Mouse (Mus musculus) midbrain, embryonic 10.5 days (tissue): ENCODE results near the gene Krtap4-2. TPM values are rescaled to one million over a fixed set of nuclear protein-coding genes. Genes with fewer than 3 reads are reported as not detected.
"Not testable (repeated sequence)": the region's sequence is repeated elsewhere in the genome, so short reads cannot be mapped to it uniquely, and the experiment has no call there.

Experiments
- DNase-seq: peaks from one replicate; pipeline ENCODE4 v3.0.0-alpha.2; 2017; ENCODE audit warnings: low spot score
- H3K27ac ChIP-seq: fragments of 300-500 bp; sonication (generic); replicated peaks from 2 replicates; pipeline ENCODE4 v1.5.1; 2016; ENCODE audit warnings: mild to moderate bottlenecking
- H3K27me3 ChIP-seq: fragments of 300-500 bp; sonication (generic); 2 replicates; pipeline ENCODE4 v1.6.1; 2016; ENCODE audit warnings: low read depth, mild to moderate bottlenecking; ENCODE audit not compliant: poor library complexity, severe bottlenecking
- H3K36me3 ChIP-seq: fragments of 300-500 bp; sonication (generic); 2 replicates; pipeline ENCODE4 v1.6.1; 2016; ENCODE audit warnings: mild to moderate bottlenecking, moderate library complexity
- H3K4me1 ChIP-seq: fragments of 300-500 bp; sonication (generic); 2 replicates; pipeline ENCODE4 v1.6.1; 2016
- H3K4me3 ChIP-seq: fragments of 300-500 bp; sonication (generic); 2 replicates; pipeline ENCODE4 v1.5.1; 2016; ENCODE audit warnings: mild to moderate bottlenecking, moderate library complexity
- H3K9me3 ChIP-seq: fragments of 300-500 bp; sonication (generic); replicated peaks from 2 replicates; pipeline ENCODE4 v1.6.1; 2016; ENCODE audit warnings: mild to moderate bottlenecking
- WGBS: fragments of 180-500 bp; shearing (Covaris S2); methylation state at CpG from one replicate; pipeline ENCODE4 v1.1.7; 2016; 5-methylcytosine and 5-hydroxymethylcytosine counted together
- polyA plus RNA-seq: library from polyadenylated mRNA; unstranded; fragments of >200 nt; fragmentation: Nextera tagmentation; extraction: Ambion mirVana; gene quantifications from 2 replicates; pipeline ENCODE4 v1.2.1, GENCODE M21; 2016

The Krtap4-2 gene
- polyA plus RNA-seq, 1 experiment from 2014 or later, result not detected

DNA sequence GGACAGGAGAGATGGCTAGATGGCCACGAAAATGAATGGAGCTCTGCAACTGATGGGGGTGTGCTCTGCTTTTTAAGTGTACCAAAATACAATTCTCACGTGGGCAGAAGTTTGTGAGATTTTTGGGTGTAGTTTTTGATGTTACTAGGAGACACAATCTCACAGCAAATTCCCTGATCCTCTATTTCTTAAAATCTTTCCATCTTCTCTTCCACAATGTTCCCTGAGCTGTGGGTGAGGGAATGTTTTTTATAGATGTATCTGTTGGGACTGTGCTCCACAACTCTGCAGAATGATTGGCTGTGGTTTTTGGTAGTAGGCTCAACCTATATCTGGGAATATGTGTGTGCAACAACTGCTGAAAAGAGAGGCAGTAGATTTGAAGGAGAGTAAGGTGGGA is 1.6 kb downstream of the Krtap4-2 start:
- no peak overlapping the region for H3K4me3 ChIP-seq
- H3K4me1 ChIP-seq, result peaks cover 5% of the 10 kb centered on the region
- H3K27me3 ChIP-seq, result no peaks in the 10 kb centered on the region
- WGBS, result 71% methylated on average over 2 of the region's 2 CpGs
- DNase-seq, result no peak
- no peaks in the 10 kb centered on the region for H3K9me3 ChIP-seq
- H3K27ac ChIP-seq, result no peak overlapping the region
- no peaks in the 10 kb centered on the region for H3K36me3 ChIP-seq

DNA sequence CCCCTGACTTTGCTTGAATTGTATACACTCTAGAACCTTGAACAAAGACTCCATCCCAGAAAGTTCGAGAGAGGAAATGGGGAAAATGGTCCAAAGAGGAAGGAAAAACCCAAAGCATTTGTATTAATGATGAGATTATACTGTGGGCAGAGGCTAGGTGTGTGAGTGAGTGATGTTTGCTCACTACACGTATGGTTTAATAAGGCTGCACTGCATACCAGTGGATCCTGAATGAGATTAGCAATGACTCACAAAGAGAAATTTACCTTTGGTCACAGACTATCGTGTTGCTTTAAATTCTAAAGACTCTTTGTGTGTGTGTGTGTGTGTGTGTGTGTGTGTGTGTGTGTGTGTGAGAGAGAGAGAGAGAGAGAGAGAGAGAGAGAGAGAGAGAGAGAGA is 4.0 kb downstream of the Krtap4-2 start:
- Histone ChIP-seq H3K4me1 (peaks cover 5% of the 10 kb centered on the region), H3K4me3 (no peak overlapping the region), H3K27me3 (no peaks in the 10 kb centered on the region), H3K27ac (no peak overlapping the region), H3K36me3 (no peaks in the 10 kb centered on the region), H3K9me3 (no peaks in the 10 kb centered on the region)
- 81% methylated on average over 3 of the region's 3 CpGs for WGBS
- DNase-seq, result no peak

DNA sequence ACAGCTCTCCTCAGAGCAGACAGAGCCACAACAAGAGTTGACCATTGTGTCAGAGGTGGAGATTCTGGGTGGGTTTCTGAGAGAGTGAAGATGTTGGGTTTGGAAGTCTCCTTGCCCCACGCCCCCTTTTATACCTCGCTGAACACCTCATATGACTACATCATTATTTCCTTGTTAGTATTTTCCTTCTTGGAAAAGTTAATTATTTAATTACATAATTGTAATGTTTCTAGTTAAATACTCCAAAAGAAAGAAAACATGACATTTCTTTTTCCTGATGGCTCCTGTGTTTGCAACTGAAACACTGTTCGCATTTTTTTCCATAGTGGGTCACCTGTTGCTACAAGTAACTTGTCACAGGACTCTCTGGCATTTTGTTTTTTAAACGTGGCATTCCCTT is 6.7 kb downstream of the Krtap4-2 start, which contains the start of gene Krtap4-1:
Gene Krtap4-1 (minus strand): TSS at position 101 of the 400 bp plus-strand sequence.
- no peaks in the 10 kb centered on the region for H3K36me3 ChIP-seq
- no peaks in the 10 kb centered on the region for H3K4me1 ChIP-seq
- DNase-seq, result no peak
- no peaks in the 10 kb centered on the region for H3K9me3 ChIP-seq
- H3K27me3 ChIP-seq, result no peaks in the 10 kb centered on the region
- no peak within 1 kb of the TSS for H3K27ac ChIP-seq
- no peak within 1 kb of the TSS for H3K4me3 ChIP-seq
- WGBS, result 87% methylated on average over 4 of the region's 4 CpGs

- no peak within 1 kb of the TSS for H3K27ac ChIP-seq
- WGBS, result 87% methylated on average over 2 of the region's 2 CpGs
Observed at GRCm38 (mm10) chr11:99620335-99620734, 14.5 kb downstream of the Krtap4-2 start, which contains the start of gene Gm11562. Gm11562 (minus strand) TSS chr11:99620435.

GRCm38 (mm10) chr11:99614796-99615363 is 20.0 kb downstream of the Krtap4-2 start, which contains the start of gene Krtap2-4:
Krtap2-4 (minus strand) TSS chr11:99614846.
- Histone ChIP-seq H3K4me3 (no peak within 1 kb of the TSS), H3K27ac (no peak within 1 kb of the TSS), H3K9me3 (no peaks in the 10 kb centered on the region), H3K36me3 (no peaks in the 10 kb centered on the region), H3K27me3 (no peaks in the 10 kb centered on the region), H3K4me1 (no peaks in the 10 kb centered on the region)
- 76% methylated on average over 3 of the region's 3 CpGs for WGBS
- no peak for DNase-seq

More at GRCm38 (mm10) chr11:99620335-99620734, 14.5 kb downstream of the Krtap4-2 start, which contains the start of gene Gm11562:
- H3K4me1 ChIP-seq, result no peaks in the 10 kb centered on the region
- no peaks in the 10 kb centered on the region for H3K27me3 ChIP-seq
- no peaks in the 10 kb centered on the region for H3K9me3 ChIP-seq
- no peak within 1 kb of the TSS for H3K4me3 ChIP-seq
- DNase-seq, result no peak
- no peaks in the 10 kb centered on the region for H3K36me3 ChIP-seq

GRCm38 (mm10) chr11:99610089-99610488 is 24.8 kb downstream of the Krtap4-2 start, which contains the start of gene Gm11937:
Gm11937 (minus strand) TSS chr11:99610189.
- H3K9me3 ChIP-seq, result not testable (repeated sequence)

GRCm38 (mm10) chr11:99609126-99609525 is 25.8 kb downstream of the Krtap4-2 start:
- 79% methylated on average over 1 of the region's 1 CpGs for WGBS
- Histone ChIP-seq H3K4me3 (no peak overlapping the region), H3K27ac (no peak overlapping the region)

More at GRCm38 (mm10) chr11:99610089-99610488, 24.8 kb downstream of the Krtap4-2 start, which contains the start of gene Gm11937:
- 81% methylated on average over 2 of the region's 2 CpGs for WGBS
- DNase-seq, H3K36me3 ChIP-seq, H3K27ac ChIP-seq, H3K4me1 ChIP-seq, H3K4me3 ChIP-seq, H3K27me3 ChIP-seq: not testable (repeated sequence)

DNA sequence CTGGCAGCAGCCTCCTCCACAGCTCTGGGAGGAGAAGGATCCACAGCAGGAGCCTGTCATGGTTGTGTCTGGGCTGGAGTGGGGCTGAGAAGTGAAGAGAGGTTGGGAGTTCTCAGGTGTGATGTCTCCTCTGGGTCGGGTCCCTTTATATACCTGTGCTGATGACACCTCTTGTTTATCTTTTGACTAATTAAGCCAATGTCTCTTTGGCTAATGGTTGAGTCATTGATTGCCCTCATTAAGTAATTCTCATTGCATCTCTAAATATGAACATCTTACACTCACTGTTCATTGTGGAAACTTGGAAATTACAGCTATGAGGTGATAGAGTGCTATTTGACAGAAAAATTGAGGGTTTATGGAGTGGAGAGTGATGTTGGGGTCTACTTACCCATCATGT is 31.7 kb downstream of the Krtap4-2 start, which contains the start of gene Gm11938:
Gene Gm11938 (minus strand): TSS at position 101 of the 400 bp plus-strand sequence.
- H3K4me3 ChIP-seq, H3K36me3 ChIP-seq, H3K4me1 ChIP-seq, H3K27me3 ChIP-seq, H3K27ac ChIP-seq, H3K9me3 ChIP-seq, DNase-seq: not testable (repeated sequence)
- 76% methylated on average over 1 of the region's 1 CpGs for WGBS

More at GRCm38 (mm10) chr11:99609126-99609525, 25.8 kb downstream of the Krtap4-2 start:
- Histone ChIP-seq H3K27me3 (no peaks in the 10 kb centered on the region), H3K9me3 (no peaks in the 10 kb centered on the region), H3K4me1 (no peaks in the 10 kb centered on the region), H3K36me3 (no peaks in the 10 kb centered on the region)
- DNase-seq, result no peak

DNA sequence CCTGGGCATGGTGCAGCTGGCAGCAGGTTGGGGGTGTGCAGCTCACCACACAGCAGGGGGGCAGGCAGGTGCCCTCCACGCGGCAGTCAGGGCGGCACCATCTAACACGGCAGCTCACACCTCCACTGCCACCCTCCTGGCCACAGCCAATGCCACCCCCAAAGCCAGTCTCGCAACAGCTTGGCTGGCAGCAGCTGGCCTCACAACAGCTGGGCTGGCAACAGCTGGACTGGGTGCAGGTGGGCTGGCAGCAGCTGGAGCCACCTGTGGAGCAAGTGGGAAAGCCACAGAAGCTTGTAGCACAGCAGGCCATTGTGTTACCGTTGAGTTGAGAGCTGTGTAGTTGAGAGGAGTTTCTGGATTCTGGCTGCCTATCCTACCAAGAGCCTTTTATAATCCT is 37.1 kb downstream of the Krtap4-2 start, which contains the start of gene Krtap9-3:
Gene Krtap9-3 (minus strand): TSS at position 364 of the 400 bp plus-strand sequence.
- H3K4me3 ChIP-seq, H3K9me3 ChIP-seq, H3K4me1 ChIP-seq, H3K36me3 ChIP-seq, H3K27me3 ChIP-seq, DNase-seq, H3K27ac ChIP-seq: not testable (repeated sequence)
- 87% methylated on average over 6 of the region's 6 CpGs for WGBS

DNA sequence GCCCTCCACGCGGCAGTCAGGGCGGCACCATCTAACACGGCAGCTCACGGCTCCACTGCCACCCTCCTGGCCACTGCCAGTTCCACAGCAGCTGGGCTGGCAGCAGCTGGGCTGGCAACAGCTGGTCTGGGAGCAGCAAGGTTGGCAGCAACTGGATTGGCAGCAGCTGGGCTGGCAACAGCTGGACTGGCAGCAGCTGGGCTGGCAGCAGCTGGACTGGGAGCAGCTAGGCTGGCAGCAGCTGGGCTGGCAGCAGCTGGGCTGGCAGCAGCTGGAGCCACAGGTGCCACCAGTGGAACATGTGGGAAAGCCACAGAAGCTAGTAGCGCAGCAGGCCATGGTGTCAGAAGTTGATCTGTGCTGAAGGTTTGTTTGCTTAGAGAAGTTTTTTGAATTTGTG is 43.9 kb downstream of the Krtap4-2 start, which contains the start of gene Krtap1-3:
Gene Krtap1-3 (minus strand): TSS at position 359 of the 400 bp plus-strand sequence.
- H3K4me3 ChIP-seq, result no peak within 1 kb of the TSS
- H3K9me3 ChIP-seq, result no peaks in the 10 kb centered on the region
- no peak for DNase-seq
- WGBS, result 86% methylated on average over 6 of the region's 6 CpGs
- H3K4me1 ChIP-seq, result no peaks in the 10 kb centered on the region
- no peak within 1 kb of the TSS for H3K27ac ChIP-seq
- H3K36me3 ChIP-seq, result no peaks in the 10 kb centered on the region
- H3K27me3 ChIP-seq, result no peaks in the 10 kb centered on the region

DNA sequence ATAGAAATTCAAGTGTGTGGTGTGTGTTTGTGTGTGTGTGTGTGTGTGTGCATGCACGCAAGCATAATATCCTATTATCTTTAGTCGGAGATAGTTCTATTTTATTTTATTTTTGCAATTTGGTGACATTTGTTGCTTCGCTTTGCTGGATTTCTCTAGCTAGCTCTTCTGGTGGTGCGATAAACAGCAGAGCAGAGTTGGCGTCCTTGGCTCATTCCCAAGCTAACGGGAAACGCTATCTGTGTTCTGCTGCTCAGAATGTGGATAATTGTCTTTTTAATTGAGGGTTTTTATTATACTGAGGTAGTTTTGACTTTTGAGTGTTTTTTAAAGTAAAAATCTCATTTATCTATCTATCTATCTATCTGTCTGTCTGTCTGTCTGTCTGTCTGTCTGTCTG is 49.8 kb downstream of the Krtap4-2 start:
- Histone ChIP-seq H3K9me3 (no peaks in the 10 kb centered on the region), H3K4me3 (no peak overlapping the region), H3K27me3 (no peaks in the 10 kb centered on the region), H3K36me3 (no peaks in the 10 kb centered on the region), H3K27ac (no peak overlapping the region), H3K4me1 (no peaks in the 10 kb centered on the region)
- DNase-seq, result no peak
- 93% methylated on average over 7 of the region's 7 CpGs for WGBS
